Mouse (Mus musculus) lung, postnatal 25 days (tissue): ENCODE results near the gene Hist1h2ah.

ENCODE experiments used
- DNase-seq: peaks from one replicate; pipeline ENCODE4 v3.0.0; 2022; ENCODE audit warnings: low spot score

Gene Hist1h2ah

GRCm38 (mm10) chr13:22008707-22009106 is 26.7 kb downstream of the Hist1h2ah start:
- no peak for DNase-seq

- no peak for DNase-seq
Observed at GRCm38 (mm10) chr13:22007872-22008271, 27.5 kb downstream of the Hist1h2ah start.

GRCm38 (mm10) chr13:22007121-22007510 is 28.3 kb downstream of the Hist1h2ah start:
- DNase-seq: no peak

GRCm38 (mm10) chr13:22006334-22007120 is 28.8 kb downstream of the Hist1h2ah start:
- DNase-seq: peak; percentile 51

- peak; percentile 38 for DNase-seq
Observed at GRCm38 (mm10) chr13:22005605-22006333, 29.6 kb downstream of the Hist1h2ah start.

GRCm38 (mm10) chr13:22001823-22002222 is 33.5 kb downstream of the Hist1h2ah start:
- DNase-seq: no peak

- DNase-seq: no peak
Observed at GRCm38 (mm10) chr13:22001346-22001745, 34.0 kb downstream of the Hist1h2ah start.

GRCm38 (mm10) chr13:21999147-21999546 is 36.2 kb downstream of the Hist1h2ah start:
- no peak for DNase-seq

- no peak for DNase-seq
Observed at GRCm38 (mm10) chr13:21998412-21998811, 37.0 kb downstream of the Hist1h2ah start.

GRCm38 (mm10) chr13:21997821-21998220 is 37.5 kb downstream of the Hist1h2ah start:
- DNase-seq: no peak

GRCm38 (mm10) chr13:21997201-21997820 is 38.1 kb downstream of the Hist1h2ah start:
- no peak for DNase-seq

- no peak for DNase-seq
Observed at GRCm38 (mm10) chr13:21996840-21997185, 38.6 kb downstream of the Hist1h2ah start.

GRCm38 (mm10) chr13:21996101-21996839 is 39.1 kb downstream of the Hist1h2ah start:
- DNase-seq: no peak

- DNase-seq: no peak
Observed at GRCm38 (mm10) chr13:21995331-21995914, 39.9 kb downstream of the Hist1h2ah start.

GRCm38 (mm10) chr13:21994896-21995295 is 40.5 kb downstream of the Hist1h2ah start:
- no peak for DNase-seq

GRCm38 (mm10) chr13:21993957-21994738 is 41.2 kb downstream of the Hist1h2ah start:
- no peak for DNase-seq

- no peak for DNase-seq
Observed at GRCm38 (mm10) chr13:21992550-21992949, 42.8 kb downstream of the Hist1h2ah start.
